8 mouse cellular contexts compared by ENCODE assay signal in the genomic region with DNA sequence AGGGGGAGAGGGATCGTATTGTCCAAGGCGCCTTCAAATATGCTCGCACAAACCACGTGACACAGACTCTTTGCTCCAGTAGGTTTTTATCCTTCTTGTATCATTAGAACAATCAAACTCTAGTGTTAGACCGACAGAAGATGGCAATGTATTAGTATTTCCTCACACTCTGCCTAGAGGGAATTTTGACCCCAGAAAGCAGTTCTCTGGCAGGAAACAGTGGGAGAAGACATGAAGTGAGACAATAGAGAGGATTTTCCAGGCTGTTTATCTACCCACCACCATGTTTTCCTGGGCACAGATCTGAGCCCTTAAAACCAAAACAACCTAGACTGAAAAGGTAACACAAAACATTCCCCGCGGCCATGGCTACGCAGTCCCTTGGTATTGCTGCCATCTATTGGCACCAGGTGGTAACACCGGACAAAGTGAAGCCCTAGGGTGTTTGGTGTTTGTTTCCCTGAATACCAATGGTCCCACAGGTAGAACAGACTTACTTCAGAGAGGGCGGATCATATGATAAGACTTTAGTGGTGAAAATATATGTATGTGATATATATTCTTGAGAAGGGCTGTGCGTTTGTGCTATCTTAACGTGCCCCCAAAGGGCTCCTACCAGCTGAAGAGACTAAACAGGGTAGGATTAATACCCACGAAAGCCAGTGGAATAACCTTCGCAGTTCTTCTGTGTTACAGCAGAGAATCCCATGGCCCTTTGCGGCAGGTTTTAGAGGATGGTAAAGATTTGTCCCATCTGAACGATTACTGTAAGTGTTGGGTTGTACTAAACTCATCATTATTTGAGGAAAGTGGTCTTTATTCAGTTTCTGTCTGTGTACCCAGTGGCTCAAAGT.
DNase-seq lines count a peak whose midpoint lies in the region; ATAC-seq and TF ChIP-seq lines count a peak whose summit lies in the region.

No protein-coding gene starts in this region.

- H3K36me3 ChIP-seq in heart, embryonic 13.5 days: no peaks in the 10 kb centered on the region
- H3K36me3 ChIP-seq in kidney, embryonic 16.5 days (ENCODE audit: insufficient read depth, low read length): no peaks in the 10 kb centered on the region

- no peaks in the 10 kb centered on the region for H3K27me3 ChIP-seq in heart, embryonic 13.5 days (replicated peaks)
- H3K27me3 ChIP-seq in kidney, embryonic 16.5 days (ENCODE audit: insufficient read depth, low read length): no peaks in the 10 kb centered on the region

- H3K9ac ChIP-seq in heart, embryonic 13.5 days: peak overlapping the region; percentile 71
- 0 out of 2 replicates have a peak overlapping the region, but pooled peaks have one; percentile 46 for H3K9ac ChIP-seq in kidney, embryonic 16.5 days (replicated peaks; ENCODE audit: low read length)

- H3K4me2 ChIP-seq in heart, embryonic 13.5 days: peak overlapping the region; percentile 69
- peak overlapping the region; percentile 59 for H3K4me2 ChIP-seq in kidney, embryonic 16.5 days (replicated peaks; ENCODE audit: low read depth, low read length)

- H3K9me3 ChIP-seq in heart, embryonic 13.5 days: no peaks in the 10 kb centered on the region
- H3K9me3 ChIP-seq in kidney, embryonic 16.5 days (ENCODE audit: low read length): no peaks in the 10 kb centered on the region

- H3K4me1 ChIP-seq in bone marrow macrophage, adult 2 months (ENCODE audit: control insufficient read depth, insufficient read depth, low read length): no peaks in the 10 kb centered on the region
- H3K4me1 ChIP-seq in heart, embryonic 13.5 days: peaks cover 8% of the 10 kb centered on the region
- no peaks in the 10 kb centered on the region for H3K4me1 ChIP-seq in kidney, embryonic 16.5 days (ENCODE audit: insufficient read depth, low read length)

- H3K4me3 ChIP-seq in bone marrow macrophage, adult 2 months (ENCODE audit: insufficient read depth, low read length): no peak overlapping the region
- H3K4me3 ChIP-seq in heart, embryonic 13.5 days: peak overlapping the region; percentile 48
- peak overlapping the region; percentile 41 for H3K4me3 ChIP-seq in kidney, embryonic 16.5 days (ENCODE audit: low read length)

- H3K27ac ChIP-seq in bone marrow macrophage, adult 2 months (ENCODE audit: insufficient read depth, low read depth, low read length): no peak overlapping the region
- H3K27ac ChIP-seq in heart, embryonic 13.5 days (replicated peaks): no peak overlapping the region
- H3K27ac ChIP-seq in kidney, embryonic 16.5 days (ENCODE audit: low read length): no peak overlapping the region

- no peak for ATAC-seq in heart, embryonic 13.5 days (ENCODE audit: extremely low read depth, insufficient number of reproducible peaks, low FRiP score, low TSS enrichment)
- ATAC-seq in kidney, embryonic 16.5 days (ENCODE audit: low FRiP score, low TSS enrichment): peak; percentile 82; the same call in 1 of the 2 replicates
- peak; percentile 87 for ATAC-seq in monocyte, adult 5-6 weeks (replicated peaks; ENCODE audit: insufficient number of reproducible peaks, low FRiP score, low TSS enrichment, poor library complexity, severe bottlenecking)

- peak; percentile 70 for DNase-seq in CD4-positive helper T cell, adult 2 months (ENCODE audit: low read depth, low spot score)
- peak; percentile 30 for DNase-seq in fibroblast of lung, adult 2 months (ENCODE audit: low read depth)
- DNase-seq in liver: peak; percentile 53
- peak; percentile 25 to 46 for DNase-seq in spleen, postnatal 36 days (ENCODE audit: low spot score in 2 of 2)

- no peak for TF ChIP-seq POLR2A in bone marrow macrophage, adult 2 months (IDR thresholded peaks at IDR 0.05; ENCODE audit: borderline replicate concordance, low read depth, low read length)

- 23% methylated on average over 16 of the region's 16 CpGs for WGBS in heart, embryonic 13.5 days
- 32% methylated on average over 16 of the region's 16 CpGs for whole genome bisulfite sequencing in kidney, embryonic 16.5 days

- TF ChIP-seq CTCF in bone marrow macrophage, adult 2 months (IDR thresholded peaks at IDR 0.05; ENCODE audit: low read depth, low read length): peak; percentile 18; the same call in 1 of the 2 replicates
